Mouse (Mus musculus) heart, adult 2 months (tissue): ENCODE measurements at regions not wholly inside any gene's neighbourhood (a gene's known extent, or its start where the extent isn't known, plus 50 kb on each side); places are given as distances from the start of the nearest gene placed in this dataset.
"Not testable (repeated sequence)": the region's sequence is repeated elsewhere in the genome, so short reads cannot be mapped to it uniquely, and the experiment has no call there.

Experiments used
- DNase-seq, 2 experiments: peaks; one replicate each; pipeline ENCODE4 v3.0.0; 2021
- H3K27ac ChIP-seq: fragments of 200-600 bp; 2 replicates; pipeline ENCODE4 v1.8.1; 2022
- H3K27me3 ChIP-seq: fragments of 200-500 bp; 2 replicates; pipeline ENCODE4 v1.6.1; 2012; ENCODE audit warnings: mild to moderate bottlenecking, low read length, inconsistent platforms, mixed read lengths; ENCODE audit not compliant: control insufficient read depth, insufficient read depth
- H3K36me3 ChIP-seq: fragments of 200-500 bp; 2 replicates; pipeline ENCODE4 v1.6.1; 2012; ENCODE audit warnings: low read length, inconsistent platforms; ENCODE audit not compliant: control insufficient read depth, insufficient read depth
- H3K4me1 ChIP-seq: fragments of 200-500 bp; 2 replicates; pipeline ENCODE4 v1.6.1; 2011; ENCODE audit warnings: low read length; ENCODE audit not compliant: control insufficient read depth, insufficient read depth
- H3K4me3 ChIP-seq: fragments of 200-600 bp; 2 replicates; pipeline ENCODE4 v1.8.1; 2022
- H3K79me2 ChIP-seq: fragments of 200-500 bp; replicated peaks from 2 replicates; pipeline ENCODE4 v1.6.1; 2012; ENCODE audit warnings: mild to moderate bottlenecking, inconsistent platforms, low read length, moderate library complexity, mixed read lengths; ENCODE audit not compliant: control insufficient read depth, insufficient read depth
- H3K9ac ChIP-seq: fragments of 200-500 bp; 2 replicates; pipeline ENCODE4 v1.6.1; 2012; ENCODE audit warnings: low read depth, mild to moderate bottlenecking, control low read depth, inconsistent platforms, low read length, mixed read lengths
- CTCF ChIP-seq: fragments of 200-600 bp; IDR thresholded peaks from 2 replicates; pipeline ENCODE4 v1.8.1; 2022; ENCODE audit warnings: antibody characterized with exemption, mild to moderate bottlenecking, moderate library complexity
- EP300 ChIP-seq: fragments of 200-500 bp; IDR thresholded peaks from 2 replicates; pipeline ENCODE4 v1.6.1; 2011; ENCODE audit warnings: low read depth, low read length, control low read depth; ENCODE audit not compliant: insufficient read depth
- POLR2A ChIP-seq: fragments of 200-500 bp; IDR thresholded peaks from 2 replicates; pipeline ENCODE4 v1.6.1; 2011; ENCODE audit warnings: mild to moderate bottlenecking, low read depth, low read length, control low read depth; ENCODE audit not compliant: insufficient read depth
- WGBS: fragments of 180-500 bp; shearing (Covaris S2); methylation state at CpG from one replicate; pipeline ENCODE4 v1.1.7; 2018; 5-methylcytosine and 5-hydroxymethylcytosine counted together
- intact Hi-C: fragments of 180-260 bp; cut with DNase I; formaldehyde crosslinking; loops from one replicate; pipeline ENCODE4 v1.15.1; 2025

GRCm38 (mm10) chr4:7245653-7246052 lies 993.2 kb downstream of the Car8 start:
- 80% methylated on average over 2 of the region's 2 CpGs for WGBS
- intact Hi-C loops, result no loop called here
- TF ChIP-seq POLR2A (no peak), CTCF (no peak), EP300 (no peak)

GRCm38 (mm10) chr4:7237848-7238247 lies 1001.0 kb downstream of the Car8 start:
- TF ChIP-seq POLR2A (no peak), CTCF (no peak), EP300 (no peak)
- H3K27me3 ChIP-seq, result no peaks in the 10 kb centered on the region
- no peaks in the 10 kb centered on the region for H3K4me1 ChIP-seq
- H3K9ac ChIP-seq, result no peak overlapping the region
- no peak for DNase-seq
- intact Hi-C loops, result no loop called here
- H3K79me2 ChIP-seq, result no peaks in the 10 kb centered on the region
- no peak overlapping the region for H3K4me3 ChIP-seq
- no peaks in the 10 kb centered on the region for H3K36me3 ChIP-seq
- 75% methylated on average over 3 of the region's 3 CpGs for WGBS
- no peak overlapping the region for H3K27ac ChIP-seq

More at GRCm38 (mm10) chr4:7245653-7246052, 993.2 kb downstream of the Car8 start:
- no peaks in the 10 kb centered on the region for H3K4me1 ChIP-seq
- no peak overlapping the region for H3K27ac ChIP-seq
- H3K9ac ChIP-seq, result no peak overlapping the region
- no peaks in the 10 kb centered on the region for H3K36me3 ChIP-seq
- H3K4me3 ChIP-seq, result no peak overlapping the region
- no peaks in the 10 kb centered on the region for H3K79me2 ChIP-seq
- DNase-seq, result no peak
- no peaks in the 10 kb centered on the region for H3K27me3 ChIP-seq

GRCm38 (mm10) chr4:7234537-7234936 lies 1004.3 kb downstream of the Car8 start:
- H3K9ac ChIP-seq, intact Hi-C loops, H3K4me1 ChIP-seq, H3K4me3 ChIP-seq, DNase-seq, H3K27ac ChIP-seq, H3K79me2 ChIP-seq, H3K27me3 ChIP-seq, H3K36me3 ChIP-seq: not testable (repeated sequence)
- WGBS, result 93% methylated on average over 6 of the region's 6 CpGs

- Histone ChIP-seq H3K27me3 (no peaks in the 10 kb centered on the region), H3K27ac (no peak overlapping the region), H3K9ac (no peak overlapping the region), H3K79me2 (no peaks in the 10 kb centered on the region), H3K36me3 (no peaks in the 10 kb centered on the region), H3K4me3 (no peak overlapping the region), H3K4me1 (no peaks in the 10 kb centered on the region)
- intact Hi-C loops, result no loop called here
- 67% methylated on average over 2 of the region's 2 CpGs for WGBS
- TF ChIP-seq CTCF (no peak), POLR2A (no peak), EP300 (no peak)
- no peak for DNase-seq
These were observed 1009.9 kb downstream of the Car8 start for GRCm38 (mm10) chr4:7228980-7229379.

GRCm38 (mm10) chr4:7222922-7223321 lies 1015.9 kb downstream of the Car8 start:
- H3K36me3 ChIP-seq, result no peaks in the 10 kb centered on the region
- H3K4me3 ChIP-seq, result no peak overlapping the region
- H3K27ac ChIP-seq, result no peak overlapping the region
- H3K4me1 ChIP-seq, result no peaks in the 10 kb centered on the region
- intact Hi-C loops, result no loop called here
- TF ChIP-seq EP300 (no peak), POLR2A (no peak), CTCF (no peak)
- no peaks in the 10 kb centered on the region for H3K27me3 ChIP-seq
- H3K79me2 ChIP-seq, result no peaks in the 10 kb centered on the region
- no peak for DNase-seq
- H3K9ac ChIP-seq, result no peak overlapping the region
- WGBS, result 95% methylated on average over 3 of the region's 3 CpGs

GRCm38 (mm10) chr4:7220426-7220825 lies 1018.4 kb downstream of the Car8 start:
- H3K4me1 ChIP-seq, result no peaks in the 10 kb centered on the region
- no peaks in the 10 kb centered on the region for H3K36me3 ChIP-seq
- H3K9ac ChIP-seq, result no peak overlapping the region
- no peaks in the 10 kb centered on the region for H3K27me3 ChIP-seq
- H3K27ac ChIP-seq, result no peak overlapping the region
- H3K4me3 ChIP-seq, result no peak overlapping the region
- TF ChIP-seq CTCF, result no peak
- no peak for TF ChIP-seq EP300
- TF ChIP-seq POLR2A, result no peak
- no peak for DNase-seq
- no peaks in the 10 kb centered on the region for H3K79me2 ChIP-seq
- intact Hi-C loops, result no loop called here
